Mouse (Mus musculus) limb, embryonic 13.5 days (tissue): Measurements from ENCODE around the gene Gpx5. TPM values are rescaled to one million over a fixed set of nuclear protein-coding genes. Genes with fewer than 3 reads are reported as not detected.

Experiments
- ATAC-seq: fragments of 200-750 bp; cut with Nextera tagmentation; 2 replicates; pipeline ENCODE4 v1.8.0; 2017; ENCODE audit warnings: low read depth, moderate number of reproducible peaks, moderate TSS enrichment; ENCODE audit not compliant: low FRiP score
- H3K27ac ChIP-seq: fragments of 300-500 bp; sonication (generic); 2 replicates; pipeline ENCODE4 v1.5.1; 2015; ENCODE audit warnings: inconsistent platforms, mild to moderate bottlenecking, moderate library complexity
- H3K27me3 ChIP-seq: fragments of 300-500 bp; sonication (generic); 2 replicates; pipeline ENCODE4 v1.6.1; 2015; ENCODE audit warnings: mild to moderate bottlenecking, inconsistent platforms
- H3K36me3 ChIP-seq: fragments of 300-500 bp; sonication (generic); 2 replicates; pipeline ENCODE4 v1.6.1; 2015; ENCODE audit warnings: inconsistent platforms, mild to moderate bottlenecking, moderate library complexity
- H3K4me1 ChIP-seq: fragments of 300-500 bp; sonication (generic); 2 replicates; pipeline ENCODE4 v1.6.1; 2015; ENCODE audit warnings: inconsistent platforms
- H3K4me2 ChIP-seq: fragments of 300-500 bp; sonication (generic); replicated peaks from 2 replicates; pipeline ENCODE4 v1.6.1; 2015; ENCODE audit warnings: inconsistent platforms, mild to moderate bottlenecking, moderate library complexity
- H3K4me3 ChIP-seq: fragments of 300-500 bp; sonication (generic); 2 replicates; pipeline ENCODE4 v1.5.1; 2015; ENCODE audit warnings: moderate library complexity, mild to moderate bottlenecking, inconsistent platforms
- H3K9ac ChIP-seq: fragments of 300-500 bp; sonication (generic); 2 replicates; pipeline ENCODE4 v1.6.1; 2015; ENCODE audit warnings: mild to moderate bottlenecking, inconsistent platforms
- H3K9me3 ChIP-seq: fragments of 300-500 bp; sonication (generic); 2 replicates; pipeline ENCODE4 v1.6.1; 2016; ENCODE audit warnings: inconsistent platforms
- WGBS: fragments of 180-500 bp; shearing (Covaris S2); methylation state at CpG from one replicate; pipeline ENCODE4 v1.1.7; 2015; 5-methylcytosine and 5-hydroxymethylcytosine counted together
- polyA plus RNA-seq: library from polyadenylated mRNA; unstranded; fragments of >200 nt; fragmentation: Nextera tagmentation; extraction: Ambion mirVana; gene quantifications from 2 replicates; pipeline ENCODE4 v1.2.1, GENCODE M21; 2015

Gpx5 gene
- polyA plus RNA-seq, 1 experiment from 2014 or later, result not detected

DNA sequence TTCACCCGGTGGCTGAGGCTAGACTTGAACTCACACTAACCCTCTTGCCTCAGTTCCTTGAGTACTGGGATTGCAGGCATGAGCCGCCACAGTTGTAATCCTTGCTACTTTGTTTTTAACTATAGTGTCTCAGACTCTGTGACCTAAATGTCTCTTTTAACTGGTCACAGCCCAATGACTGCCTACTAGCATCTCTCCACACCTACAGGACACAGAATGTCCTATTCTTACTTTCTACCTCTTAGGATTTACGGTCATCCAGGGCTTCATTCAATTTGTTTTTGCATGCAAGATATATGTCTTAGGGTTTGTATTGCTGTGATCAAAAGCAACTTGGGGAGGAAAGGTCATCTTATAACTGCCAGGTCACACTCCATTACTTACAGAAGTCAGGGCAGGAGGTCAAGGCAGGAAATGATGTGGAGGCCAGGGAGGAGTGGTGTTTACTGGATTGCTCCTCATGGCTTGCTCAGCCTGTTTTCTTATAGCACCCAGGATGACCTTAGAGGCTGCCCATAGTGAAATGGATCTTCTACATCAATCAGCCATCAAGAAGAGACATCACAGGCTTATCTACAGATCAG, 12.0 kb upstream of the Gpx5 start:
- no peak overlapping the region for H3K27ac ChIP-seq
- H3K9me3 ChIP-seq, result no peaks in the 10 kb centered on the region
- H3K27me3 ChIP-seq, result no peaks in the 10 kb centered on the region
- no peaks in the 10 kb centered on the region for H3K36me3 ChIP-seq
- H3K9ac ChIP-seq, result no peak overlapping the region
- WGBS, result 20% methylated on average over 3 of the region's 3 CpGs
- H3K4me3 ChIP-seq, result no peak overlapping the region
- H3K4me1 ChIP-seq, result no peaks in the 10 kb centered on the region
- ATAC-seq, result no peak
- H3K4me2 ChIP-seq, result no peak overlapping the region

DNA sequence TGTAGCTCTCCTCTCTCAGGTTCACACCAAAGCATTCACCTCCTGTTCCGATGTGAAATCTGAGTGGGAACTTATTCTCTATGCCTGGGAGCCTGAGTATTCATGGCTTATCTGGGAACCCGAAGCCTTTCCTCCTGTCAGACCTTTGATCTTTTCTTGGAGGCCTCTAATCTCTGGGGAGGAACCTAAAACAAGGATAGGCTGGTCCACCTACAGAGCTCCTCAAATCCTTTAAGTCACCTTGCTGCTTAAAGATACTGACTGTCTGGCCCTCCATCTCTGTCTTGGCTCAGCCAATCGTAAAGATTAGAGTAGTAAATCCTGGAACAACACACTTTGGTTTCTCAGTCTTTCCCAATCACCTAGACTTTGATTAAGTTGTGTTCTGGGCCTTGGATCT, 6.0 kb upstream of the Gpx5 start:
- H3K36me3 ChIP-seq, result no peaks in the 10 kb centered on the region
- no peak for ATAC-seq
- no peaks in the 10 kb centered on the region for H3K9me3 ChIP-seq
- H3K4me1 ChIP-seq, result no peaks in the 10 kb centered on the region
- H3K4me2 ChIP-seq, result no peak overlapping the region
- H3K27me3 ChIP-seq, result no peaks in the 10 kb centered on the region
- no peak overlapping the region for H3K27ac ChIP-seq
- 23% methylated on average over 3 of the region's 3 CpGs for WGBS
- no peak overlapping the region for H3K9ac ChIP-seq
- H3K4me3 ChIP-seq, result no peak overlapping the region

DNA sequence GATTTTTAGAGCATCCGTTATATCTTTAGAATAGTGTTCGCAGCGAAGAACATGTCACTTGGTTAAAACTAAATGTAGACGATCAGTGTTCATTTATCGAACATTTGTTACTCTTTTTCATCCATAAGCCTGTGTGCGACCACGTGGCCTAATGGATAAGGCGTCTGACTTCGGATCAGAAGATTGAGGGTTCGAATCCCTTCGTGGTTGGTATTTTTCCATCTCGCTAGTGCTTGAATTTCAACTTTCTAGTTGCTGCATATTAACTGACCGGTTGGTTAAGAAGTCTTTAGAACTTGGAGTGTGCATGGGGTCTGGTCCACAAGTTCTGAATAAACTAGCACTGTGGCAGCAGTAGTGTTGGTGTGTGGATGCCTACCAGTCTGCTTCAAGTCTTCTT, 13.0 kb downstream of the Gpx5 start:
- Histone ChIP-seq H3K4me1 (peaks cover 12% of the 10 kb centered on the region), H3K4me3 (peak overlapping the region; percentile 52), H3K9ac (peak overlapping the region; percentile 55), H3K36me3 (no peaks in the 10 kb centered on the region), H3K9me3 (no peaks in the 10 kb centered on the region), H3K4me2 (peak overlapping the region; percentile 64), H3K27ac (no peak overlapping the region), H3K27me3 (peaks cover 9% of the 10 kb centered on the region; the same call in 1 of the 2 replicates)
- ATAC-seq, result peak; percentile 67
- WGBS, result under 1% methylated on average over 13 of the region's 13 CpGs

DNA sequence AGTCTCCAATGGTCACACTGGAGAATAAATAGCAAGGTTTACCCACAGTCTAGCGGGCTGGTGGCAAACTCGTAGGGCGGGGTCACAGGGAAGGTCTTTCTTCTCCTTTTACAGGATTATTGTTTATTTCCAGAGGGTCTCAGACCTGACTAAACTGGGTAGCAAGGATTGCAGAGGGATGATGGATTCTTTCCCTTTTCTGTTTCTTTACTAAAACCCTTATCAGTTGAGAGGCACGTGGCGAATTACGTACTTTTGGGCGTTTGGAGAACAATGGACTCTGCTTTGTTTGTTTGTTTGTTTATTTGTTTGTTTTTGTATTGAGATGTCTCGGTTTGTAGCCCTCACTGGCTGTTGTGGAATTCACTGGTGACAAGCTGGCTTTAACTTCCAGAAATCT, 13.5 kb downstream of the Gpx5 start:
- peaks cover 10% of the 10 kb centered on the region; the same call in 1 of the 2 replicates for H3K27me3 ChIP-seq
- WGBS, result 5% methylated on average over 8 of the region's 8 CpGs
- peaks cover 12% of the 10 kb centered on the region for H3K4me1 ChIP-seq
- no peak; the same call in 1 of the 2 replicates for ATAC-seq
- H3K4me2 ChIP-seq, result peak overlapping the region; percentile 64
- no peaks in the 10 kb centered on the region for H3K9me3 ChIP-seq
- H3K36me3 ChIP-seq, result no peaks in the 10 kb centered on the region
- H3K4me3 ChIP-seq, result peak overlapping the region; percentile 52
- no peak overlapping the region for H3K27ac ChIP-seq
- H3K9ac ChIP-seq, result peak overlapping the region; percentile 55

DNA sequence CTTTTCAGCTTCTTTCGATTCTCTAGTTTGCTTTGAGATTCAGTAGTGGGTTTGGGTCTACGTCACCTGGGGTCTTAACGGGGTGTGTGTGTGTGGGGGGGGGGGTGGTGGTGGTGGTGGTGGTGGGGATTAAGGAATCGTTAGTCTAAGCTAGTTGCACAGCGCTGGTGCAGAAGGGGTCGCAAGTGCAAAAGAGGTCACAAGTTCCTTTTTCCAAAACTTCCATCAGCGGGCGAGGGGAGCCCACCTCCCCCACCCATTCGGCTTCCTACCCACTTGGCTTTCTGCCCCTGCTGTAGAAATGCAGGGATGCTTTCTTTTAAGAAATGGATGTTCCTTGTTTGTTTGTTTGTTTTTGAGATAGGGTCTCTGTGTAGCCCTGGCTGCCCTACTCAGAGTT, 16.0 kb downstream of the Gpx5 start:
- Histone ChIP-seq H3K27me3 (peaks cover 15% of the 10 kb centered on the region; the same call in 1 of the 2 replicates), H3K27ac (no peak overlapping the region), H3K4me1 (peaks cover 12% of the 10 kb centered on the region), H3K36me3 (no peaks in the 10 kb centered on the region), H3K9me3 (no peaks in the 10 kb centered on the region), H3K4me2 (peak overlapping the region; percentile 70), H3K4me3 (peak overlapping the region; percentile 59), H3K9ac (peak overlapping the region; percentile 62)
- WGBS, result 0% methylated on average over 9 of the region's 9 CpGs
- ATAC-seq, result 0 out of 2 replicates have a peak, but pooled peaks have one; percentile 8

DNA sequence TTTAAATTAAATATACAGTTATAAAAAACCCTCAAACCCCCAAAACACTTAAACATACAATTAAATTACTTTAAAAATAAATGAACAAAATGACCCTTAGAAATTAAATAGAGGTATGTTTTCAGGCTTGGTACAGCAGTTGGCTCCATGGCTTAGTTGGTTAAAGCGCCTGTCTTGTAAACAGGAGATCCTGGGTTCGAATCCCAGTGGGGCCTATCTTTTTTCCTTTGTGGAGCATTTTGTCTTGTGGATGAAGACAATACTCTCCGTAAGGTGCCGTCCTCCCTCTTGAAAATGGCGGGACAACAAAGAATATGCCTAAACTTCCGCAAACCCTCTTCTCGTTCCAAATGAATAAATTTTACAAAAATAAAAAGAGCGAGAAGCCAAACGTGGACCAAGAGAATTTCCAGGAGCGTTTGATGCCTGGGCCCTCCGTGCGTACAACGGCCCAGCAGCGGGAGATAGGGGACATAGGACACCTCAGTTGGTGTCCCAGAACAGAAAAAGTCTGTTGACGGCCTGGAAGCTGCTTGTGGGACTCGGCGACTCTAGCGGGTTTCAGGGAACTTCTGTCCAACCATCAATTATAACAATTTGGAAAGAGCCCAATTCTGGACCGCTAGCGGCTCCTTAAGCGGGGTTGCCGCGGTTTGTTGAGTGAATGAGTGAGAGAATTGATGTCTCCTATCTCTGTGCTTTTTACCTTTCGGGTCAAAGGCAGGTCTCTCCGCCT, 16.5 kb downstream of the Gpx5 start:
- WGBS, result under 1% methylated on average over 25 of the region's 25 CpGs
- Histone ChIP-seq H3K9ac (peak overlapping the region; percentile 63), H3K4me1 (peaks cover 12% of the 10 kb centered on the region), H3K27me3 (peaks cover 15% of the 10 kb centered on the region; the same call in 1 of the 2 replicates), H3K27ac (no peak overlapping the region), H3K4me3 (peak overlapping the region; percentile 59), H3K36me3 (no peaks in the 10 kb centered on the region), H3K9me3 (no peaks in the 10 kb centered on the region), H3K4me2 (peak overlapping the region; percentile 70)
- peak; percentile 74; the same call in 1 of the 2 replicates for ATAC-seq

DNA sequence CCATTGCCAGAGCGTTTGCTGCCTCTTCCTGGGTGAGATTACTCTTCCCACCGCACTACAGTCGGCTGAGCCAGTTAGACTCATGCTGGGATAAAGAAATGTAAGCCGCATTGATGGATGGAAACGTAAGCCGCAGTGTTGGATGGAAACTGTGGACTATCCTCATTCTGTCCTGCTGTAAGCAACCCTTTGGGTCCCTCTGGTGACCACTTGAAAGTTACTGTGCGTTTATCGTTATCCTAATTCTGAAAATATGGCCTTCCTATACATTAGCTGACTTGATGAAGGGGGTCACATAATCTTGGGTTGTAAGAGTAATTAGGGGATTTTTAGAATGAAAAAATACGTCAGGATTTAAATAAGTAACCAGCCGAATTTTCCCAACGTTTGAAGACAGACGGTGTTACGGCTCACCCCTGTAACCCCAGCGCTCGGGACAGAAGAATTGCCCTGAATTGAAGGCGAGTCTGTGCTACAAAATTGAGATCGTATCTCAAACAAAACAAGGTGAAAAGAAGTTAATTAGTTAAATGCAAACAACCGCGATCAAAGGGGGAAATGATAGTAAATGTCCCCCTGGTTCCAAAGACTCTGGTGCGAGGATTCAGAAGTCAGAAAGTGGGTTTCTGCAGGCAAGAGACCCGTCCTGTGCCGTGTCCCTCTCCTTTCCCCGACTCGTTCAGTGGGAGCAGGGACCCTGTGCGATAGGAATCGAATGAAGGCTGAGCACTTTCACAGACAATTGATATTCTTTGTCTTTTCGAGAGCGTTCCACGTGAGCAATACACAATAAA, 17.3 kb downstream of the Gpx5 start:
- peaks cover 12% of the 10 kb centered on the region for H3K4me1 ChIP-seq
- H3K4me2 ChIP-seq, result peak overlapping the region; percentile 70
- H3K9ac ChIP-seq, result peak overlapping the region; percentile 63
- peaks cover 15% of the 10 kb centered on the region; the same call in 1 of the 2 replicates for H3K27me3 ChIP-seq
- H3K36me3 ChIP-seq, result no peaks in the 10 kb centered on the region
- ATAC-seq, result peak; percentile 28; the same call in 1 of the 2 replicates
- H3K9me3 ChIP-seq, result no peaks in the 10 kb centered on the region
- H3K27ac ChIP-seq, result no peak overlapping the region
- peak overlapping the region; percentile 59 for H3K4me3 ChIP-seq
- WGBS, result under 1% methylated on average over 29 of the region's 29 CpGs

DNA sequence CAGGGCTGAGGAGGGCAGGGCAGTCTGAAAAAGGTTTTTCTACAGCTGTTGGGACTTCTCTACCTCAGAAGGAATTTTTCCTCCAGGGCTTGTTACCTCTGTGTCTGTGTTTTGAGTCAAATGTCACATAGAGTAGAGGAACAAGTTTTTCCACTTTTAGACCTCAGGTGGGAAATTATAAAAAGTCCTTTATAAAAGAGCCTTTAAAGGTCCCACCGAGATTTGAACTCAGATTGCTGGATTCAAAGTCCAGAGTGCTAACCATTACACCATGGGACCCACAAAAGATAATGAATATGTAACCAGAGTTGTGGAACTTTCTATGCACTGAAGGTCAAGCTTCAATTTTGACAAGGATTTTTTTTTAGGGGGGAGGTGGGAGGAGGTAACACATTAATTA, 24.3 kb downstream of the Gpx5 start:
- 3% methylated on average over 1 of the region's 1 CpGs for WGBS
- Histone ChIP-seq H3K4me2 (peak overlapping the region; percentile 42), H3K27ac (no peak overlapping the region), H3K36me3 (no peaks in the 10 kb centered on the region), H3K9me3 (no peaks in the 10 kb centered on the region), H3K4me1 (0 out of 2 replicates have a peak, but pooled peaks cover 3% of the 10 kb centered on the region), H3K9ac (no peak overlapping the region), H3K4me3 (peak overlapping the region; percentile 22; the same call in 1 of the 2 replicates), H3K27me3 (peaks cover 11% of the 10 kb centered on the region)
- no peak for ATAC-seq

DNA sequence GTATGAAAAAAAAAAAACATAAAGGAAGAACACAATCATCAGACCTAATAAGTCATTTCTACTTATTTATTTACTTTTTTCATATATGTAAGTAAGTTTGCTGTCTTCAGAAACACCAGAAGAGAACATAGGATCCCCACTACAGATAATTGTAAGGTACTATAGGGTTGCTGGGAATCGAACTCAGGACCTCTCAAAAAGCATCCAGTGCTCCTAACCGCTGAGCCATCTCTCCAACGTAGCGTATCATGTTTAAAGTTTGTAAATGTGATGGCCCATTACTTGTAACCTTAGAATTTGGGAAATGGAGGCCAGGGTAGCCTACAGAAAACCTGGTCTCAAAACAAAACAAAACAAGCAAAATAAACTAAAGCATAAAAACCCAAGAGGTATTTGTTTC, 25.0 kb downstream of the Gpx5 start:
- Histone ChIP-seq H3K4me3 (peak overlapping the region; percentile 22; the same call in 1 of the 2 replicates), H3K4me2 (peak overlapping the region; percentile 42), H3K4me1 (0 out of 2 replicates have a peak, but pooled peaks cover 3% of the 10 kb centered on the region), H3K36me3 (no peaks in the 10 kb centered on the region), H3K9ac (no peak overlapping the region), H3K27ac (no peak overlapping the region), H3K27me3 (peaks cover 11% of the 10 kb centered on the region), H3K9me3 (no peaks in the 10 kb centered on the region)
- 19% methylated on average over 4 of the region's 4 CpGs for WGBS
- no peak for ATAC-seq

DNA sequence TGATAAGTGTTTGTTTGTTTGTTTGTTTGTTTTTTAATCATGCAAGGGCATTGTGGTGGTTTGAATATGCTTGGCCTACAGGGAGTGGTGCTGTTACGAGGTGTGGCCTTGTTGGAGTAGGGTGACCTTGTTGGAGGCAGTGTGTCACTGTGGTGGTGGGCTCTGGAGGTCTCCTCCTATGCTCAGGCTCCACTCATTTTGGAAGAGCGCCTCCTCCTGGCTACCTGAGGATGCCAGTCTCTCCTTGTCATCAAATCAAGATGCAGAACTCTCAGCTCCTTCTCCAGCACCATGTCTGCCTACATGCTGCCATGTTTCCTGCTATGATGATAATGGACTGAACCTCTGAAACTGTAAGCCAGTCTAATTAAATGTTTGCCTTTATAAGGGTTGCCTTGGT, 26.8 kb downstream of the Gpx5 start:
- Histone ChIP-seq H3K36me3 (no peaks in the 10 kb centered on the region), H3K27ac (no peak overlapping the region), H3K4me1 (0 out of 2 replicates have a peak, but pooled peaks cover 3% of the 10 kb centered on the region), H3K9ac (no peak overlapping the region), H3K9me3 (no peaks in the 10 kb centered on the region), H3K4me2 (no peak overlapping the region), H3K4me3 (no peak overlapping the region), H3K27me3 (peaks cover 17% of the 10 kb centered on the region)
- WGBS, result 64% methylated on average over 2 of the region's 2 CpGs
- no peak for ATAC-seq

DNA sequence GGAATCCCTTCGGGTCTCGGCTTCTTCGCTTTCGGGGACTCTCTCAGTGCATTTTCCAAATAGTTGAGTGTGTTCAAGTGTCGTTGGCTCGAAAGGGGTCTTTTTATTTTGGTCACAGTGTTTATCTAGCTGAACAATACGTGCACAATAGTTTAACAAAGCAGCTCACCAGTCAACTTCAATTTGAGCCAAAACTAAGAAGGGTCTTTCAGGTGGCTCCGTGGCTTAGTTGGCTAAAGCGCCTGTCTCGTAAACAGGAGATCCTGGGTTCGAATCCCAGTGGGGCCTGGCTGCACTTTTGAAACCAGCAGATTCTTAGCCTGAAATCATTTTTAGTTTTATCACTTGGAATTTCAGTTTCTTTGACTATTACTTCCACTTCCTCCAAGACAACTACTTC, 28.2 kb downstream of the Gpx5 start:
- H3K4me2 ChIP-seq, result peak overlapping the region; percentile 57
- WGBS, result 1% methylated on average over 11 of the region's 11 CpGs
- H3K27me3 ChIP-seq, result peaks cover 27% of the 10 kb centered on the region
- H3K9me3 ChIP-seq, result no peaks in the 10 kb centered on the region
- H3K4me1 ChIP-seq, result peaks cover 12% of the 10 kb centered on the region
- ATAC-seq, result no peak
- H3K27ac ChIP-seq, result no peak overlapping the region
- no peak overlapping the region for H3K9ac ChIP-seq
- H3K36me3 ChIP-seq, result no peaks in the 10 kb centered on the region
- H3K4me3 ChIP-seq, result peak overlapping the region; percentile 43

DNA sequence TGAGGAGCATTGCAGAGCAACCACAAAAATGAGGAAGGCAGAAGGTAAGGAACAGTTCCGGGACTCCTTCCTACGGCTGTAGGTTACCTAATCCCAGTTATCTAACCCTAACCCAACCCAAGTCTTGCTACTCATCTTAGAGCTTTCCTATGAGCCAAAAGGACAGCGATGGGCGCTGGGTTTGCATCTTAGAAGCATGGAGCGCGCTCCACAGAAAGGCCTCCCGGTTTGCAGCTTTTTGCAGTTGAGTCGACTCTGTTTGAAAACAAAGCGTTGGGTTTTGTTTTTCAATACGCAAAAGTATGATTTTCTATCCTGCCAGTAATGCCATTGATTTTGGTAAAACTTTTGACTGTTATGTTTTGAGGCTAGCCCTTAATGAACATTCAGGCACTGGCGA, 28.6 kb downstream of the Gpx5 start:
- 5% methylated on average over 11 of the region's 11 CpGs for WGBS
- H3K4me2 ChIP-seq, result peak overlapping the region; percentile 57
- ATAC-seq, result no peak
- no peaks in the 10 kb centered on the region for H3K36me3 ChIP-seq
- H3K27me3 ChIP-seq, result peaks cover 25% of the 10 kb centered on the region
- H3K4me1 ChIP-seq, result peaks cover 16% of the 10 kb centered on the region
- no peaks in the 10 kb centered on the region for H3K9me3 ChIP-seq
- peak overlapping the region; percentile 43 for H3K4me3 ChIP-seq
- H3K27ac ChIP-seq, result no peak overlapping the region
- H3K9ac ChIP-seq, result no peak overlapping the region
